Mouse (Mus musculus): ENCODE measurements around the gene Tspan2. TPM values are rescaled to one million over a fixed set of nuclear protein-coding genes. Genes with fewer than 3 reads are reported as not detected.

Gene Tspan2
- total and polyA plus RNA-seq, 3 experiments: 0.11 TPM; not detected in 2

DNA sequence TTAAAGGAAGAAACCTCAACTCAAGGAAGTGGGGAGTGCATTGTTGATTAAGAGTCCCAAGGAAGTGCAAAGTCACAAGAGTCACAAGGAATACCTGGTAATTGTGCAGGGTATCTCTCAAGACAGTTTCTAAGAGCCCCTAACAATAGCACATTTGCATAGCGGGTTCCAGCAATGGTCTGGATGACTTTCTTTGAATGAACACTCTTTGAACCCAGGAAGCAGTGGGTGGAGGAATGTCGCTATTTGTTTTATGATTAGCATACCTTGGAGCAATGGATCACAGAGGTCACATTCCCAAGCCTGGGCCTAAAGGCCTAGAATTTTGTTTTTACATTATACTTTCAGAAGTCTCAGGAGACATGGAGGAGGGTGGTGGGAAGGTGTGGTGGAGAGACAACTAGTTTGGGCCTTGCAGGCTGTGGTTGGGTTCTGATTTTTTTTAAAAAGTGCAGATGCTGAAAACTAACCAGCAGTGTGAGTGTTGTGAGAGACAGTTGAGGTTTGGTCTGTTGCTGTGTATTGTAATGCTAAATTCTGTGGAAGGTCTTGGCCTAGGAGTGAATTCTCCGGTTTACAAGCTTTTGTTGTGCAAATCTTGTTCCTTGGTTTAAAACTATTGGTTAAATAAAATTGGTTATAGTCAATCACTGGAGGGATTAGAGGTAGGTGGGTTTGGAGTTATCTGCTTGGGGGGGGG, 16.6 kb upstream of the Tspan2 start:
- DNase-seq (ENCODE audit: low spot score): no peak

GRCm38 (mm10) chr3:102723154-102723553, 11.2 kb upstream of the Tspan2 start:
- H3K27me3 ChIP-seq (ENCODE audit: insufficient read depth, low read length): peaks cover 2% of the 10 kb centered on the region; the same call in 1 of the 2 replicates
- H3K4me3 ChIP-seq (ENCODE audit: low read depth, low read length): no peak overlapping the region
- no peaks in the 10 kb centered on the region for H3K36me3 ChIP-seq (replicated peaks)
- no peak for TF ChIP-seq TAL1 (conservative IDR thresholded peaks at IDR 0.05; ENCODE audit: low read depth, low read length)
- no peak for TF ChIP-seq GATA2 (IDR thresholded peaks at IDR 0.05; ENCODE audit: borderline replicate concordance, low read depth, low read length)
- no peak for TF ChIP-seq CTCF (IDR thresholded peaks at IDR 0.05; ENCODE audit: low read depth, low read length)
- no peak for TF ChIP-seq POLR2AphosphoS5 (IDR thresholded peaks at IDR 0.05; ENCODE audit: insufficient replicate concordance, low read depth, low read length)
- TF ChIP-seq GATA1 (IDR thresholded peaks at IDR 0.05; ENCODE audit: borderline replicate concordance, low read length): no peak
- DNase-seq (ENCODE audit: low spot score): no peak
- H3K9me3 ChIP-seq (replicated peaks): no peaks in the 10 kb centered on the region
- ATAC-seq (ENCODE audit: extremely low read depth, insufficient number of reproducible peaks, low FRiP score, poor library complexity, severe bottlenecking): no peak
- H3K4me1 ChIP-seq (ENCODE audit: insufficient read depth, low read depth, low read length): no peaks in the 10 kb centered on the region

More for the DNA sequence above, 16.6 kb upstream of the Tspan2 start:
- Histone ChIP-seq H3K9me3 (replicated peaks) (no peaks in the 10 kb centered on the region), H3K4me3 (ENCODE audit: low read depth, low read length) (no peak overlapping the region), H3K36me3 (replicated peaks) (no peaks in the 10 kb centered on the region), H3K27me3 (ENCODE audit: insufficient read depth, low read length) (peaks cover 2% of the 10 kb centered on the region; the same call in 1 of the 2 replicates), H3K4me1 (ENCODE audit: insufficient read depth, low read depth, low read length) (no peaks in the 10 kb centered on the region)
- TF ChIP-seq CTCF (IDR thresholded peaks at IDR 0.05; ENCODE audit: low read depth, low read length): no peak
- no peak for TF ChIP-seq POLR2AphosphoS5 (IDR thresholded peaks at IDR 0.05; ENCODE audit: insufficient replicate concordance, low read depth, low read length)
- TF ChIP-seq GATA1 (IDR thresholded peaks at IDR 0.05; ENCODE audit: borderline replicate concordance, low read length): no peak
- TF ChIP-seq GATA2 (IDR thresholded peaks at IDR 0.05; ENCODE audit: borderline replicate concordance, low read depth, low read length): no peak
- TF ChIP-seq TAL1 (conservative IDR thresholded peaks at IDR 0.05; ENCODE audit: low read depth, low read length): no peak
- no peak for ATAC-seq (ENCODE audit: extremely low read depth, insufficient number of reproducible peaks, low FRiP score, poor library complexity, severe bottlenecking)

- Histone ChIP-seq H3K27me3 (ENCODE audit: insufficient read depth, low read length) (peaks cover 2% of the 10 kb centered on the region; the same call in 1 of the 2 replicates), H3K36me3 (replicated peaks) (no peaks in the 10 kb centered on the region), H3K4me3 (ENCODE audit: low read depth, low read length) (no peak overlapping the region), H3K9me3 (replicated peaks) (no peaks in the 10 kb centered on the region), H3K4me1 (ENCODE audit: insufficient read depth, low read depth, low read length) (no peaks in the 10 kb centered on the region)
- no peak for TF ChIP-seq GATA2 (IDR thresholded peaks at IDR 0.05; ENCODE audit: borderline replicate concordance, low read depth, low read length)
- no peak for TF ChIP-seq GATA1 (IDR thresholded peaks at IDR 0.05; ENCODE audit: borderline replicate concordance, low read length)
- TF ChIP-seq CTCF (IDR thresholded peaks at IDR 0.05; ENCODE audit: low read depth, low read length): no peak
- TF ChIP-seq POLR2AphosphoS5 (IDR thresholded peaks at IDR 0.05; ENCODE audit: insufficient replicate concordance, low read depth, low read length): no peak
- no peak for TF ChIP-seq TAL1 (conservative IDR thresholded peaks at IDR 0.05; ENCODE audit: low read depth, low read length)
- no peak for ATAC-seq (ENCODE audit: extremely low read depth, insufficient number of reproducible peaks, low FRiP score, poor library complexity, severe bottlenecking)
- DNase-seq (ENCODE audit: low spot score): no peak
Observed at GRCm38 (mm10) chr3:102723841-102724570, 10.3 kb upstream of the Tspan2 start.

- H3K36me3 ChIP-seq (replicated peaks): no peaks in the 10 kb centered on the region
- no peaks in the 10 kb centered on the region for H3K4me1 ChIP-seq (ENCODE audit: insufficient read depth, low read depth, low read length)
- DNase-seq (ENCODE audit: low spot score): no peak
- no peak for ATAC-seq (ENCODE audit: extremely low read depth, insufficient number of reproducible peaks, low FRiP score, poor library complexity, severe bottlenecking)
- no peaks in the 10 kb centered on the region for H3K9me3 ChIP-seq (replicated peaks)
- H3K4me3 ChIP-seq (ENCODE audit: low read depth, low read length): no peak overlapping the region
- no peak for TF ChIP-seq POLR2AphosphoS5 (IDR thresholded peaks at IDR 0.05; ENCODE audit: insufficient replicate concordance, low read depth, low read length)
- no peak for TF ChIP-seq CTCF (IDR thresholded peaks at IDR 0.05; ENCODE audit: low read depth, low read length)
- TF ChIP-seq GATA1 (IDR thresholded peaks at IDR 0.05; ENCODE audit: borderline replicate concordance, low read length): no peak
- no peak for TF ChIP-seq TAL1 (conservative IDR thresholded peaks at IDR 0.05; ENCODE audit: low read depth, low read length)
- TF ChIP-seq GATA2 (IDR thresholded peaks at IDR 0.05; ENCODE audit: borderline replicate concordance, low read depth, low read length): no peak
- no peaks in the 10 kb centered on the region for H3K27me3 ChIP-seq (ENCODE audit: insufficient read depth, low read length)
Observed at GRCm38 (mm10) chr3:102724798-102725459, 9.4 kb upstream of the Tspan2 start.

DNA sequence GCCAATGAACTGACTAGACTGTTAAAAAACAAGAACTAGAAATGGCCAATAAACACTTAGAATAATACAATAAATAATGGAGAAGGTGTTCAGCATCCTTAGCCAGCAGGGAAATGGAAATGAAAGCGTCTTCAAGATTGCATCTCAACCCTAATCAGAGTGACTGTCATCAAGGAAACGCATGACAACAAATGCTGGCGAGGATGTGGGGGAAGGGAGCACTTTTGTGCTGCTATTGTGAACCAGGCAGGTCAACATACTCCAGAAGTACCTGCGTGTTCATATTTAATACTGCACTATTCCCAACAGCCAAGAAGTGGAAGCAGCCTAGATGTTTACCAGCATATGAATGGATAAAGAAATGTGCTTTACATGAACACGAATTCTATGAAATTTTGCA, 4.9 kb upstream of the Tspan2 start:
- no peak for ATAC-seq (ENCODE audit: extremely low read depth, insufficient number of reproducible peaks, low FRiP score, poor library complexity, severe bottlenecking)
- no peak for DNase-seq (ENCODE audit: low spot score)

More for the DNA sequence above, 4.9 kb upstream of the Tspan2 start:
- Histone ChIP-seq H3K4me3 (ENCODE audit: low read depth, low read length) (no peak overlapping the region), H3K27me3 (ENCODE audit: insufficient read depth, low read length) (no peaks in the 10 kb centered on the region), H3K9me3 (replicated peaks) (no peaks in the 10 kb centered on the region), H3K36me3 (replicated peaks) (no peaks in the 10 kb centered on the region), H3K4me1 (ENCODE audit: insufficient read depth, low read depth, low read length) (no peaks in the 10 kb centered on the region)
- no peak for TF ChIP-seq POLR2AphosphoS5 (IDR thresholded peaks at IDR 0.05; ENCODE audit: insufficient replicate concordance, low read depth, low read length)
- no peak for TF ChIP-seq CTCF (IDR thresholded peaks at IDR 0.05; ENCODE audit: low read depth, low read length)
- no peak for TF ChIP-seq TAL1 (conservative IDR thresholded peaks at IDR 0.05; ENCODE audit: low read depth, low read length)
- no peak for TF ChIP-seq GATA2 (IDR thresholded peaks at IDR 0.05; ENCODE audit: borderline replicate concordance, low read depth, low read length)
- no peak for TF ChIP-seq GATA1 (IDR thresholded peaks at IDR 0.05; ENCODE audit: borderline replicate concordance, low read length)
